Mouse (Mus musculus) heart, postnatal 0 days (tissue): Measurements from ENCODE around the gene Vezt.

ENCODE experiments used
- CTCF ChIP-seq: IDR thresholded peaks from 2 replicates; pipeline ENCODE4 v1.5.1; 2016; ENCODE audit warnings: antibody characterized with exemption, control low read depth, low read depth
- EP300 ChIP-seq: IDR thresholded peaks from 2 replicates; pipeline ENCODE4 v1.6.1; 2016; ENCODE audit warnings: antibody characterized with exemption, low read depth

DNA sequence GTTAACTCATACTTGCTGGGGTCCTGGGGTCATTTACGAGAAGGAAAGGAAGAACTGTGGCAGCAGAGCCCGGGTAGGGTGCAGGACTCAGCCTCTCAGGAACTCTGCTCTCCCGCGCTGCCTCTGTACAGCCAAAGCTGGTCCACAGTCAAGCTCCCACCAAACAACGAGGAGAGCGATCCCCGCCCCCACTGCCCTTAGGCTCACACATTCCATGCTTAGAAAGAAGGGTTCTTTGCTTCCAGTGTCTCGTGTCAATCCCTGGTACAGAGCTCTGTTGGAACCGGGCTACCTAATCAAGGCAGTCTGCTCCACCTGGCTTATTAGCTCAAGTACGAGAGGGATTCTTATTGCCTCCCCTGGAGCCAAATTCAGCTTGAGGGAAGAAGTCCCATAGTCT, 128.2 kb downstream of the Vezt start:
- no peak for TF ChIP-seq CTCF
- TF ChIP-seq EP300: no peak
